Mouse (Mus musculus) erythroblast, embryonic 14.5 days (primary cell): ENCODE results near the gene Degs2. TPM values are rescaled to one million over a fixed set of nuclear protein-coding genes. Genes with fewer than 3 reads are reported as not detected.

Experiments used
- H3K27me3 ChIP-seq: 2 replicates; pipeline ENCODE4 v1.6.1; 2012; ENCODE audit warnings: inconsistent platforms; ENCODE audit not compliant: control insufficient read depth
- H3K36me3 ChIP-seq: 2 replicates; pipeline ENCODE4 v1.6.1; 2012; ENCODE audit warnings: mild to moderate bottlenecking, inconsistent platforms; ENCODE audit not compliant: control insufficient read depth
- H3K4me1 ChIP-seq: 2 replicates; pipeline ENCODE4 v1.6.1; 2012; ENCODE audit warnings: inconsistent platforms; ENCODE audit not compliant: control insufficient read depth
- H3K4me3 ChIP-seq: replicated peaks from 2 replicates; pipeline ENCODE3; 2012; ENCODE audit warnings: moderate library complexity, mild to moderate bottlenecking, inconsistent platforms
- H3K9me3 ChIP-seq: 2 replicates; pipeline ENCODE4 v1.6.1; 2012; ENCODE audit warnings: low read length, inconsistent platforms, mixed read lengths; ENCODE audit not compliant: control insufficient read depth
- GATA1 ChIP-seq: IDR thresholded peaks from 2 replicates; pipeline ENCODE4 v1.6.1; 2012; ENCODE audit warnings: low read length, inconsistent platforms, mixed read lengths
- TAL1 ChIP-seq: IDR thresholded peaks from 3 replicates; pipeline ENCODE4 v1.6.1; 2012; ENCODE audit warnings: low read length, inconsistent platforms, mixed read lengths
- polyA plus RNA-seq: library from polyadenylated mRNA; stranded (reverse); fragments of >175 nt; gene quantifications from 2 replicates; pipeline ENCODE4 v1.2.3, GENCODE M21; 2012

Degs2 gene
- polyA plus RNA-seq, 1 experiment = not detected

GRCm38 (mm10) chr12:108709386-108709785 lies 7.3 kb upstream of the Degs2 start:
- no peaks in the 10 kb centered on the region for H3K27me3 ChIP-seq
- H3K36me3 ChIP-seq = no peaks in the 10 kb centered on the region
- no peaks in the 10 kb centered on the region for H3K4me1 ChIP-seq
- H3K9me3 ChIP-seq = no peaks in the 10 kb centered on the region
- TF ChIP-seq TAL1 = no peak
- no peak for TF ChIP-seq GATA1
- no peak overlapping the region for H3K4me3 ChIP-seq

- no peaks in the 10 kb centered on the region for H3K36me3 ChIP-seq
- H3K27me3 ChIP-seq = peaks cover 19% of the 10 kb centered on the region
- H3K9me3 ChIP-seq = no peaks in the 10 kb centered on the region
- TF ChIP-seq GATA1 = no peak
- no peak for TF ChIP-seq TAL1
- H3K4me3 ChIP-seq = no peak overlapping the region
- H3K4me1 ChIP-seq = no peaks in the 10 kb centered on the region
Measured at GRCm38 (mm10) chr12:108706129-108706528, 4.0 kb upstream of the Degs2 start.

- H3K27me3 ChIP-seq = peaks cover 20% of the 10 kb centered on the region
- H3K9me3 ChIP-seq = no peaks in the 10 kb centered on the region
- H3K36me3 ChIP-seq = no peaks in the 10 kb centered on the region
- H3K4me3 ChIP-seq = no peak overlapping the region
- no peaks in the 10 kb centered on the region for H3K4me1 ChIP-seq
- no peak for TF ChIP-seq GATA1
- no peak for TF ChIP-seq TAL1
Measured at GRCm38 (mm10) chr12:108705486-108705885, 3.4 kb upstream of the Degs2 start.

- Histone ChIP-seq H3K4me3 (no peak overlapping the region), H3K4me1 (no peaks in the 10 kb centered on the region), H3K27me3 (peaks cover 20% of the 10 kb centered on the region), H3K9me3 (no peaks in the 10 kb centered on the region), H3K36me3 (no peaks in the 10 kb centered on the region)
- TF ChIP-seq TAL1 = no peak
- no peak for TF ChIP-seq GATA1
Measured at GRCm38 (mm10) chr12:108701221-108701620, 894 bp downstream of the Degs2 start.

GRCm38 (mm10) chr12:108700037-108700436 lies 2.1 kb downstream of the Degs2 start:
- H3K4me1 ChIP-seq = no peaks in the 10 kb centered on the region
- peaks cover 20% of the 10 kb centered on the region for H3K27me3 ChIP-seq
- TF ChIP-seq TAL1 (no peak), GATA1 (no peak)
- H3K36me3 ChIP-seq = no peaks in the 10 kb centered on the region
- no peak overlapping the region for H3K4me3 ChIP-seq
- H3K9me3 ChIP-seq = no peaks in the 10 kb centered on the region

- Histone ChIP-seq H3K9me3 (no peaks in the 10 kb centered on the region), H3K4me3 (no peak overlapping the region), H3K36me3 (no peaks in the 10 kb centered on the region), H3K27me3 (peaks cover 20% of the 10 kb centered on the region), H3K4me1 (no peaks in the 10 kb centered on the region)
- TF ChIP-seq GATA1 (no peak), TAL1 (no peak)
Measured at GRCm38 (mm10) chr12:108699576-108699975, 2.5 kb downstream of the Degs2 start.

- Histone ChIP-seq H3K9me3 (no peaks in the 10 kb centered on the region), H3K36me3 (no peaks in the 10 kb centered on the region), H3K27me3 (peaks cover 20% of the 10 kb centered on the region), H3K4me1 (no peaks in the 10 kb centered on the region), H3K4me3 (no peak overlapping the region)
- TF ChIP-seq TAL1 = no peak
- no peak for TF ChIP-seq GATA1
Measured at GRCm38 (mm10) chr12:108698697-108699471, 3.2 kb downstream of the Degs2 start.

GRCm38 (mm10) chr12:108694223-108694622 lies 7.9 kb downstream of the Degs2 start:
- no peak for TF ChIP-seq GATA1
- TF ChIP-seq TAL1 = no peak
- no peaks in the 10 kb centered on the region for H3K27me3 ChIP-seq
- no peak overlapping the region for H3K4me3 ChIP-seq
- no peaks in the 10 kb centered on the region; the same call in 1 of the 2 replicates for H3K4me1 ChIP-seq
- no peaks in the 10 kb centered on the region for H3K9me3 ChIP-seq
- no peaks in the 10 kb centered on the region for H3K36me3 ChIP-seq

GRCm38 (mm10) chr12:108693592-108693991 lies 8.5 kb downstream of the Degs2 start:
- H3K27me3 ChIP-seq = no peaks in the 10 kb centered on the region
- no peak overlapping the region for H3K4me3 ChIP-seq
- no peaks in the 10 kb centered on the region for H3K9me3 ChIP-seq
- TF ChIP-seq TAL1 (no peak), GATA1 (no peak)
- H3K4me1 ChIP-seq = no peaks in the 10 kb centered on the region; the same call in 1 of the 2 replicates
- no peaks in the 10 kb centered on the region for H3K36me3 ChIP-seq

GRCm38 (mm10) chr12:108690529-108690928 lies 11.6 kb downstream of the Degs2 start:
- TF ChIP-seq TAL1 (no peak), GATA1 (no peak)
- no peak overlapping the region for H3K4me3 ChIP-seq
- H3K36me3 ChIP-seq = no peaks in the 10 kb centered on the region
- H3K27me3 ChIP-seq = no peaks in the 10 kb centered on the region
- H3K9me3 ChIP-seq = no peaks in the 10 kb centered on the region
- no peaks in the 10 kb centered on the region; the same call in none of the 2 replicates for H3K4me1 ChIP-seq
